Comparison of ENCODE assay signal across 27 mouse cellular contexts in the genomic region with DNA sequence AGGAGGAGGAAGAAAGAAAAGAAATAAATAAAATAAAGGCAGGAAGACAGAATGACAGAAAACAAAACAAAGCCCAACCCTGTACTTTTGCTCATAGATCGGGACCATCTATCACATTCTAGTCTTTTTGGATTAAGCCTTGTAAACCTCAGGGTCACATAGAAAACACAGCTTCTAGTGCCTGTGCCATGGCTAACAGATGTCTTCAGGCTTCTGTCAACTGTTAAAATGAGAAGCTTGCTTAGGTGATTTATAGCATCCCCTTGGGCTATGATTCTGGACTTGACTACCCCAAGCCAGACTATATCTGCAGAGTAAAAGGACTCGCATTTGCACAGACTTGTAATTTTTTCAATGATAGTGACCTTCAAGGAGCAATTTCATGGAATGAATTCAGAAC.
"Had no signal": no experiment of that assay in that cellular context is flagged by ENCODE, and none has a peak within 500 bp of the region (broad histone marks: within the 10 kb centered on the region; RNA-seq: fewer than 3 reads in every experiment).

No protein-coding gene starts in this region.

- H3K4me2 ChIP-seq: heart, embryonic 12.5 days; hindbrain, embryonic 12.5 days; hindbrain, embryonic 14.5 days; intestine, embryonic 15.5 days; limb, embryonic 12.5 days; liver, embryonic 11.5 days; liver, embryonic 13.5 days had no signal

- H3K27me3 ChIP-seq: heart, embryonic 12.5 days; hindbrain, embryonic 12.5 days; intestine, embryonic 15.5 days; limb, embryonic 12.5 days; liver, embryonic 13.5 days had no signal

- H3K4me1 ChIP-seq: heart, embryonic 10.5 days; heart, embryonic 12.5 days; hindbrain, embryonic 10.5 days; hindbrain, embryonic 12.5 days; intestine, embryonic 15.5 days; limb, embryonic 10.5 days; liver, embryonic 13.5 days had no signal

- ATAC-seq: forebrain, postnatal 0 days; hindbrain, embryonic 16.5 days; inflammation-experienced regulatory T-cells, adult 6 months; intestine, embryonic 15.5 days; intestine, postnatal 0 days had no signal

- H3K9me3 ChIP-seq: heart, embryonic 10.5 days; hindbrain, embryonic 12.5 days; intestine, embryonic 15.5 days; limb, embryonic 10.5 days; liver, embryonic 13.5 days had no signal

- DNase-seq: forebrain, postnatal 0 days; gastrocnemius, adult 2 months; gastrocnemius, postnatal 10 days; gastrocnemius, postnatal 25 days; heart, adult 18-20 months; heart, postnatal 10 days; heart, postnatal 4 days; kidney, adult 18-20 months; kidney, adult 9 months; kidney, postnatal 10 days; kidney, postnatal 4 days; liver; liver, embryonic 13.5 days had no signal

- H3K4me3 ChIP-seq: gastrocnemius, adult 2 months; heart, embryonic 10.5 days; heart, embryonic 12.5 days; hindbrain, embryonic 10.5 days; hindbrain, embryonic 12.5 days; intestine, embryonic 15.5 days; layer of hippocampus, adult 2 months; left cerebral cortex, adult 2 months; limb, embryonic 10.5 days; limb, embryonic 12.5 days; liver, embryonic 13.5 days had no signal

- H3K9ac ChIP-seq: forebrain, postnatal 0 days; heart, embryonic 12.5 days; hindbrain, embryonic 12.5 days; hindbrain, embryonic 14.5 days; intestine, embryonic 15.5 days; limb, embryonic 12.5 days; liver, embryonic 13.5 days had no signal

- H3K27ac ChIP-seq: gastrocnemius, adult 2 months; heart, embryonic 10.5 days; hindbrain, embryonic 10.5 days; hindbrain, embryonic 12.5 days; hindbrain, embryonic 14.5 days; intestine, embryonic 15.5 days; layer of hippocampus, adult 2 months; left cerebral cortex, adult 2 months; limb, embryonic 10.5 days; limb, embryonic 12.5 days; liver, embryonic 13.5 days had no signal

- H3K36me3 ChIP-seq: heart, embryonic 10.5 days; heart, embryonic 12.5 days; hindbrain, embryonic 10.5 days; hindbrain, embryonic 12.5 days; intestine, embryonic 15.5 days; limb, embryonic 10.5 days; limb, embryonic 12.5 days; liver, embryonic 13.5 days had no signal
